Mouse (Mus musculus) thymus, postnatal 25 days (tissue): ENCODE data around the gene Gtf2b.

Experiments
- DNase-seq: peaks from one replicate; pipeline ENCODE4 v3.0.0; 2022

Gene Gtf2b

GRCm38 (mm10) chr3:142764995-142765777 lies at the start of gene Gtf2b:
Gene Gtf2b, plus strand, starts transcription at chr3:142765045.
- DNase-seq = peak; percentile 92

- DNase-seq = no peak
Measured at GRCm38 (mm10) chr3:142725481-142725880, 39.4 kb upstream of the Gtf2b start.

GRCm38 (mm10) chr3:142725969-142726672 lies 38.7 kb upstream of the Gtf2b start:
- DNase-seq = no peak

GRCm38 (mm10) chr3:142734291-142734690 lies 30.6 kb upstream of the Gtf2b start:
- no peak for DNase-seq

- no peak for DNase-seq
Measured at GRCm38 (mm10) chr3:142740896-142741295, 23.9 kb upstream of the Gtf2b start.

- peak; percentile 24 for DNase-seq
Measured at GRCm38 (mm10) chr3:142743973-142744898, 20.6 kb upstream of the Gtf2b start.

GRCm38 (mm10) chr3:142745076-142745475 lies 19.8 kb upstream of the Gtf2b start:
- DNase-seq = no peak

GRCm38 (mm10) chr3:142747673-142748072 lies 17.2 kb upstream of the Gtf2b start:
- DNase-seq = no peak

- no peak for DNase-seq
Measured at GRCm38 (mm10) chr3:142749131-142749530, 15.7 kb upstream of the Gtf2b start.

GRCm38 (mm10) chr3:142755132-142755867 lies 9.5 kb upstream of the Gtf2b start:
- DNase-seq = no peak

GRCm38 (mm10) chr3:142757841-142758240 lies 7.0 kb upstream of the Gtf2b start:
- DNase-seq = no peak

GRCm38 (mm10) chr3:142758593-142758992 lies 6.3 kb upstream of the Gtf2b start:
- no peak for DNase-seq

- no peak for DNase-seq
Measured at GRCm38 (mm10) chr3:142760356-142760755, 4.5 kb upstream of the Gtf2b start.

GRCm38 (mm10) chr3:142765778-142766165 lies 927 bp downstream of the Gtf2b start:
- no peak for DNase-seq

GRCm38 (mm10) chr3:142768498-142768897 lies 3.7 kb downstream of the Gtf2b start:
- no peak for DNase-seq

- no peak for DNase-seq
Measured at GRCm38 (mm10) chr3:142770518-142770917, 5.7 kb downstream of the Gtf2b start.

- no peak for DNase-seq
Measured at GRCm38 (mm10) chr3:142773538-142774191, 8.8 kb downstream of the Gtf2b start.

- DNase-seq = no peak
Measured at GRCm38 (mm10) chr3:142777227-142777626, 12.4 kb downstream of the Gtf2b start.

- DNase-seq = no peak
Measured at GRCm38 (mm10) chr3:142786423-142787072, 21.7 kb downstream of the Gtf2b start.

- DNase-seq = no peak
Measured at GRCm38 (mm10) chr3:142795587-142795986, 30.7 kb downstream of the Gtf2b start.

- no peak for DNase-seq
Measured at GRCm38 (mm10) chr3:142811582-142811981, 46.7 kb downstream of the Gtf2b start.
